Mouse (Mus musculus) stomach, embryonic 15.5 days (tissue): ENCODE measurements around the gene Shisa3. TPM values are rescaled to one million over a fixed set of nuclear protein-coding genes. Genes with fewer than 3 reads are reported as not detected.

Experiments used
- ATAC-seq: fragments of 200-750 bp; cut with Nextera tagmentation; 2 replicates; pipeline ENCODE4 v1.8.0; 2017; ENCODE audit warnings: low read depth, moderate number of reproducible peaks, moderate TSS enrichment; ENCODE audit not compliant: insufficient read depth, low FRiP score
- H3K27ac ChIP-seq: fragments of 300-500 bp; sonication (generic); 2 replicates; pipeline ENCODE4 v1.5.1; 2015; ENCODE audit warnings: mild to moderate bottlenecking, inconsistent platforms
- H3K27me3 ChIP-seq: fragments of 300-500 bp; sonication (generic); replicated peaks from 2 replicates; pipeline ENCODE4 v1.6.1; 2015; ENCODE audit warnings: inconsistent platforms
- H3K36me3 ChIP-seq: fragments of 300-500 bp; sonication (generic); 2 replicates; pipeline ENCODE4 v1.6.1; 2015; ENCODE audit warnings: inconsistent platforms
- H3K4me1 ChIP-seq: fragments of 300-500 bp; sonication (generic); 2 replicates; pipeline ENCODE4 v1.6.1; 2015; ENCODE audit warnings: inconsistent platforms
- H3K4me2 ChIP-seq: fragments of 300-500 bp; sonication (generic); 2 replicates; pipeline ENCODE4 v1.6.1; 2015; ENCODE audit warnings: mild to moderate bottlenecking, inconsistent platforms
- H3K4me3 ChIP-seq: fragments of 300-500 bp; sonication (generic); replicated peaks from 2 replicates; pipeline ENCODE4 v1.5.1; 2015; ENCODE audit warnings: inconsistent platforms
- H3K9ac ChIP-seq: fragments of 300-500 bp; sonication (generic); 2 replicates; pipeline ENCODE4 v1.6.1; 2015; ENCODE audit warnings: inconsistent platforms
- H3K9me3 ChIP-seq: fragments of 300-500 bp; sonication (generic); 2 replicates; pipeline ENCODE4 v1.6.1; 2016; ENCODE audit warnings: inconsistent platforms
- WGBS: fragments of 180-500 bp; shearing (Covaris S2); methylation state at CpG from one replicate; pipeline ENCODE4 v1.1.7; 2015; 5-methylcytosine and 5-hydroxymethylcytosine counted together
- microRNA-seq: library from miRNA; unstranded; fragments of <30 nt; microRNA quantifications from one replicate; pipeline ENCODE4, GENCODE M21; 2016
- polyA plus RNA-seq: library from polyadenylated mRNA; unstranded; fragments of >200 nt; fragmentation: Nextera tagmentation; extraction: Ambion mirVana; gene quantifications from 2 replicates; pipeline ENCODE4 v1.2.1, GENCODE M21; 2015

The Shisa3 gene
- polyA plus RNA-seq, 1 experiment from 2014 or later: 25.1 TPM

- H3K4me3 ChIP-seq: no peak overlapping the region
- H3K27ac ChIP-seq: no peak overlapping the region
- 69% methylated on average over 14 of the region's 14 CpGs for WGBS
- no peaks in the 10 kb centered on the region for H3K36me3 ChIP-seq
- no peak for ATAC-seq
- H3K9me3 ChIP-seq: no peaks in the 10 kb centered on the region
- H3K9ac ChIP-seq: no peak overlapping the region
- H3K4me2 ChIP-seq: no peak overlapping the region
- H3K27me3 ChIP-seq: no peaks in the 10 kb centered on the region
- no peaks in the 10 kb centered on the region for H3K4me1 ChIP-seq
Measured at GRCm38 (mm10) chr5:67655696-67656519, 48.2 kb downstream of the Shisa3 start.

- Histone ChIP-seq H3K27me3 (no peaks in the 10 kb centered on the region), H3K4me1 (no peaks in the 10 kb centered on the region), H3K4me2 (no peak overlapping the region), H3K36me3 (no peaks in the 10 kb centered on the region), H3K27ac (no peak overlapping the region), H3K9me3 (no peaks in the 10 kb centered on the region), H3K4me3 (no peak overlapping the region), H3K9ac (no peak overlapping the region)
- ATAC-seq: no peak
- 45% methylated on average over 13 of the region's 13 CpGs for WGBS
Measured at GRCm38 (mm10) chr5:67656821-67657259, 49.2 kb downstream of the Shisa3 start.

- no peaks in the 10 kb centered on the region for H3K9me3 ChIP-seq
- H3K4me1 ChIP-seq: no peaks in the 10 kb centered on the region
- H3K36me3 ChIP-seq: no peaks in the 10 kb centered on the region
- no peaks in the 10 kb centered on the region for H3K27me3 ChIP-seq
- no peak overlapping the region for H3K4me2 ChIP-seq
- H3K9ac ChIP-seq: no peak overlapping the region
- H3K27ac ChIP-seq: no peak overlapping the region
- no peak overlapping the region for H3K4me3 ChIP-seq
- WGBS: 92% methylated on average over 9 of the region's 9 CpGs
- ATAC-seq: no peak
Measured at GRCm38 (mm10) chr5:67659864-67660263, 52.2 kb downstream of the Shisa3 start.

GRCm38 (mm10) chr5:67662715-67663114, 55.0 kb downstream of the Shisa3 start:
- no peaks in the 10 kb centered on the region for H3K4me1 ChIP-seq
- H3K27me3 ChIP-seq: no peaks in the 10 kb centered on the region
- H3K4me2 ChIP-seq: no peak overlapping the region
- no peak overlapping the region for H3K9ac ChIP-seq
- no peaks in the 10 kb centered on the region for H3K9me3 ChIP-seq
- no peak for ATAC-seq
- H3K4me3 ChIP-seq: no peak overlapping the region
- no peak overlapping the region for H3K27ac ChIP-seq
- H3K36me3 ChIP-seq: no peaks in the 10 kb centered on the region
- WGBS: 35% methylated on average over 6 of the region's 6 CpGs

GRCm38 (mm10) chr5:67669436-67669896, 61.8 kb downstream of the Shisa3 start:
- WGBS: 32% methylated on average over 13 of the region's 13 CpGs
- no peaks in the 10 kb centered on the region for H3K9me3 ChIP-seq
- no peak overlapping the region for H3K4me3 ChIP-seq
- no peak overlapping the region for H3K27ac ChIP-seq
- H3K4me1 ChIP-seq: peaks cover 6% of the 10 kb centered on the region; the same call in 1 of the 2 replicates
- H3K4me2 ChIP-seq: peak overlapping the region; percentile 33; the same call in 1 of the 2 replicates
- H3K36me3 ChIP-seq: no peaks in the 10 kb centered on the region
- ATAC-seq: 0 out of 2 replicates have a peak, but pooled peaks have one; percentile 31
- H3K27me3 ChIP-seq: no peaks in the 10 kb centered on the region
- H3K9ac ChIP-seq: no peak overlapping the region

- H3K9me3 ChIP-seq: no peaks in the 10 kb centered on the region
- H3K4me2 ChIP-seq: no peak overlapping the region; the same call in 1 of the 2 replicates
- no peaks in the 10 kb centered on the region for H3K36me3 ChIP-seq
- H3K27ac ChIP-seq: no peak overlapping the region
- ATAC-seq: no peak
- peaks cover 6% of the 10 kb centered on the region; the same call in 1 of the 2 replicates for H3K4me1 ChIP-seq
- WGBS: 61% methylated on average over 6 of the region's 6 CpGs
- no peak overlapping the region for H3K4me3 ChIP-seq
- no peaks in the 10 kb centered on the region for H3K27me3 ChIP-seq
- H3K9ac ChIP-seq: no peak overlapping the region
Measured at GRCm38 (mm10) chr5:67670158-67670557, 62.5 kb downstream of the Shisa3 start.

GRCm38 (mm10) chr5:67673008-67673407, 65.3 kb downstream of the Shisa3 start:
- Histone ChIP-seq H3K4me1 (peaks cover 6% of the 10 kb centered on the region; the same call in 1 of the 2 replicates), H3K9me3 (no peaks in the 10 kb centered on the region), H3K9ac (no peak overlapping the region), H3K4me2 (no peak overlapping the region), H3K4me3 (no peak overlapping the region), H3K27ac (no peak overlapping the region), H3K27me3 (no peaks in the 10 kb centered on the region), H3K36me3 (no peaks in the 10 kb centered on the region)
- 82% methylated on average over 4 of the region's 4 CpGs for WGBS
- no peak for ATAC-seq

Small RNA genes lying within 50 kb of the gene (microRNA-seq; reads per million reads assigned to microRNA genes)
- gene Gm23617: not detected

Other genes starting within 250 kb of the Shisa3 start
- gene Bend4, start 179.6 kb upstream of the Shisa3 start, polyA plus RNA-seq: 2.8 and 3.0 TPM in 2 replicates
- 11.6 and 13.5 TPM in 2 replicates for gene Atp8a1, start 239.6 kb downstream of the Shisa3 start, polyA plus RNA-seq